Mouse (Mus musculus) E14TG2a.4 (cell line): ENCODE measurements around the gene Nqo2.

ENCODE experiments used
- CTCF ChIP-seq: conservative IDR thresholded peaks from 2 replicates; pipeline ENCODE4 v1.5.1; 2014; ENCODE audit warnings: low read length
- NANOG ChIP-seq: IDR thresholded peaks from 2 replicates; pipeline ENCODE4 v1.6.1; 2014; ENCODE audit warnings: borderline replicate concordance, low read length, mixed read lengths
- POU5F1 ChIP-seq: IDR thresholded peaks from 2 replicates; pipeline ENCODE4 v1.6.1; 2014; ENCODE audit warnings: low read length, borderline replicate concordance

DNA sequence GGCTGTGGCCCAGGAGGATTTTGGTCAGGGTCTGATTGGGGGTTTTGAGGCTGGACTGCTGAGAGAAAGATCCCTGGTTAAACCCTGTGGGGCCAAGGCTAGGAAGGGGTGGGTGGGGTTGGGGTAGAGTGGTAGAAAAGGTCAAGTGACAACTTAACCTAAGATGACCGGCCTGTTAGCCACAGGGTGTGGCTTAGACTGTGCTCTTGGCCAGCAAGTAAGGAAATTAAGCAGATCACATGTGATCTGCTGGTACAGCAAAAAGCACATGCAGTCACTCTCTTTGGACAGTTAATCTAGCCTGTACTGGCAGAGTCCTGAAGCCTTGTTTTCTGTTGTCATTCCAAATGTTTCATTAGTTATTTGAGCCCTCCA is 12.4 kb upstream of the Nqo2 start:
- TF ChIP-seq CTCF: no peak
- TF ChIP-seq NANOG: no peak
- TF ChIP-seq POU5F1: no peak
